Comparison of ENCODE assay signal across 22 mouse cellular contexts in the genomic region with DNA sequence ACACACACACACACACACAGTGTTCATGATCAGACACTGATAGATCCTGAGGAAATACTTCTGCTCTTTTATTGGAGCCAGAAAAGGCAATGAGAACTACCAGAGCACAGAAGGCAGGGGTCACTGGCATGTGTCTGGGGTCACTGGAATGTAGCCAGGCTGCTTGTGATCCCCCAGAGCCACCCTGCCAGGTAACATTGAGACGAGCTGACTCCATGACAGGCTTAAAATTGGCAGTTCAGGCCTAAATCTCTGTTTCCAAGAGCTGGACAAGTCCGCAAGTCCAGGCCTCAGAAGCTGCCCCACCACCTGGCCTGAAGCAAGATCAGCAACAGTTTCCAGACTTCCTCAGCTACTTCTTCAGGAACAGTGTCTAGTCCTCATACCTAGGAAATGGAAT.
DNase-seq lines count a peak whose midpoint lies in the region; ATAC-seq lines count a peak whose summit lies in the region.
"Had no signal": no experiment of that assay in that cellular context is flagged by ENCODE, and none has a peak within 500 bp of the region (broad histone marks: within the 10 kb centered on the region; RNA-seq: fewer than 3 reads in every experiment).

No protein-coding gene starts in this region.

- no peak overlapping the region for H3K4me3 ChIP-seq in heart, embryonic 11.5 days (ENCODE audit: low read depth, low read length)
- H3K4me3 ChIP-seq in hindbrain, embryonic 15.5 days, result no peak overlapping the region
- H3K4me3 ChIP-seq in hindbrain, embryonic 14.5 days (replicated peaks; ENCODE audit: low read length), result no peak overlapping the region

- no peaks in the 10 kb centered on the region for H3K27me3 ChIP-seq in heart, embryonic 11.5 days (ENCODE audit: control insufficient read depth, insufficient read depth, low read length)
- no peaks in the 10 kb centered on the region for H3K27me3 ChIP-seq in hindbrain, embryonic 15.5 days
- H3K27me3 ChIP-seq in hindbrain, embryonic 14.5 days (ENCODE audit: control insufficient read depth, insufficient read depth, low read length), result no peaks in the 10 kb centered on the region
- H3K27me3 ChIP-seq: CH12.LX, Patski had no signal

- no peaks in the 10 kb centered on the region for H3K36me3 ChIP-seq in heart, embryonic 11.5 days (ENCODE audit: control insufficient read depth, insufficient read depth, low read length)
- no peaks in the 10 kb centered on the region for H3K36me3 ChIP-seq in hindbrain, embryonic 15.5 days
- H3K36me3 ChIP-seq in hindbrain, embryonic 14.5 days (replicated peaks; ENCODE audit: control insufficient read depth, insufficient read depth), result no peaks in the 10 kb centered on the region
- H3K36me3 ChIP-seq: G1E had no signal

- H3K9me3 ChIP-seq in heart, embryonic 11.5 days (replicated peaks; ENCODE audit: control insufficient read depth, low read length), result no peaks in the 10 kb centered on the region
- H3K9me3 ChIP-seq in hindbrain, embryonic 15.5 days, result no peaks in the 10 kb centered on the region
- no peaks in the 10 kb centered on the region for H3K9me3 ChIP-seq in hindbrain, embryonic 14.5 days (ENCODE audit: control insufficient read depth, low read length)

- WGBS in heart, embryonic 11.5 days (ENCODE audit: insufficient replicate concordance), result 80% methylated on average over 2 of the region's 2 CpGs
- WGBS in hindbrain, embryonic 15.5 days, result 70% methylated on average over 2 of the region's 2 CpGs
- WGBS in hindbrain, embryonic 14.5 days, result 77% methylated on average over 2 of the region's 2 CpGs

- DNase-seq in cerebellum, postnatal 10 days, result peak; percentile 50 to 61
- DNase-seq in cerebellum, adult 11 months, result no peak
- DNase-seq in cerebellum, postnatal 14 days, result peak; percentile 43 to 44
- DNase-seq in cerebellum, adult 9-11 months, result no peak
- DNase-seq in heart, adult 11 months, result peak; percentile 79
- no peak for DNase-seq in hindbrain, embryonic 14.5 days (ENCODE audit: low spot score)
- DNase-seq: adrenal gland, adult 2 months; adrenal gland, adult 8-10 months; adrenal gland, postnatal 10 days; adrenal gland, postnatal 14 days; adrenal gland, postnatal 25 days; adrenal gland, postnatal 36 days; B cell, adult 2 months; cerebellum, adult 11-12 months; cerebellum, adult 18-20 months had no signal

- H3K4me2 ChIP-seq in heart, embryonic 11.5 days, result no peak overlapping the region
- no peak overlapping the region for H3K4me2 ChIP-seq in hindbrain, embryonic 15.5 days
- H3K4me2 ChIP-seq in hindbrain, embryonic 14.5 days (replicated peaks), result no peak overlapping the region

- ATAC-seq in heart, embryonic 11.5 days (replicated peaks; ENCODE audit: insufficient number of reproducible peaks, low FRiP score, low TSS enrichment), result no peak
- no peak for ATAC-seq in hindbrain, embryonic 15.5 days (ENCODE audit: low FRiP score, low read depth)
- ATAC-seq in hindbrain, embryonic 14.5 days (ENCODE audit: low FRiP score), result no peak
- ATAC-seq: activated CD4-positive, CD25-positive, alpha-beta regulatory T cell, adult 4 months; CD4-positive, CD25-positive, alpha-beta regulatory T cell, adult 4 months; Patski had no signal

- no peak overlapping the region for H3K9ac ChIP-seq in heart, embryonic 11.5 days (ENCODE audit: low read depth, low read length)
- no peak overlapping the region for H3K9ac ChIP-seq in hindbrain, embryonic 15.5 days
- no peak overlapping the region for H3K9ac ChIP-seq in hindbrain, embryonic 14.5 days

- H3K27ac ChIP-seq in heart, embryonic 11.5 days (ENCODE audit: low read depth, low read length), result no peak overlapping the region
- H3K27ac ChIP-seq in hindbrain, embryonic 15.5 days (replicated peaks), result 0 out of 2 replicates have a peak overlapping the region, but pooled peaks have one; percentile 26
- H3K27ac ChIP-seq in hindbrain, embryonic 14.5 days, result no peak overlapping the region

- H3K4me1 ChIP-seq in heart, embryonic 11.5 days (ENCODE audit: control insufficient read depth, insufficient read depth, low read length), result no peaks in the 10 kb centered on the region
- peaks cover 18% of the 10 kb centered on the region for H3K4me1 ChIP-seq in hindbrain, embryonic 15.5 days (replicated peaks)
- H3K4me1 ChIP-seq in hindbrain, embryonic 14.5 days (replicated peaks; ENCODE audit: control insufficient read depth, insufficient read depth, low read length), result peaks cover 15% of the 10 kb centered on the region; the same call in 1 of the 2 replicates

Comparison
In these comparisons a context has a peak if more than half of its experiments do, and no peak if none do; other contexts are left out.
1. DNase-seq: peak in cerebellum, postnatal 10 days (2 of 2), cerebellum, postnatal 14 days (2 of 2) and heart, adult 11 months (single experiment); none in cerebellum, adult 11 months (single experiment), cerebellum, adult 9-11 months (single experiment) and hindbrain, embryonic 14.5 days (single experiment).